Mouse (Mus musculus): ENCODE data around the gene Plekhs1. TPM values are rescaled to one million over a fixed set of nuclear protein-coding genes. Genes with fewer than 3 reads are reported as not detected.

Plekhs1 gene
- polyA plus RNA-seq, 1 experiment from 2014 or later = 0.18 TPM

- peaks cover 12% of the 10 kb centered on the region for H3K36me3 ChIP-seq
- H3K9me3 ChIP-seq (replicated peaks) = no peaks in the 10 kb centered on the region
- WGBS = 68% methylated on average over 9 of the region's 9 CpGs
- H3K27me3 ChIP-seq = no peaks in the 10 kb centered on the region
- no peaks in the 10 kb centered on the region for H3K4me1 ChIP-seq
- no peak overlapping the region for H3K9ac ChIP-seq
- no peak overlapping the region for H3K27ac ChIP-seq
- ATAC-seq (ENCODE audit: low FRiP score) = no peak
- no peak overlapping the region for H3K4me3 ChIP-seq
- no peak overlapping the region for H3K4me2 ChIP-seq (replicated peaks)
Observed at GRCm38 (mm10) chr19:56535064-56535463, 73.6 kb downstream of the Plekhs1 start.

DNA sequence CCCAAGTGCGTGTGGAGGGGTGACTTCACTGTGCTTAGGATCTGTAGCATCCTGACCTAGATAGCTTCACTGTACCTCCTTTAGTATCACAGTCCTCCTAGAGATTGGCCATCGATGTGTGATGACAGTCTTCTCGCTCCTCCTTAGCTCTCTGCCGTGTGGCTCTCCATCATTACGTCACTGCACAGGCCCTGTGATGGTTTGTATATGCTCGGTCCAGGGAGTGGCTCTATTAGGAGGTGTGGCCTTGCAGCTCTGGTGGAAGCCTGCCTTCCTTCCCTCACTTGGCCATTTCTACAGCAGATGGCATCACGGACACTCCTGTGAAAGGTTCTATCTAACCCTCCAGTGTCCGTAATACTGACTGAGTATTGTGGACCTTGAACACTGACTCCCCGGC is 74.3 kb downstream of the Plekhs1 start:
- H3K4me1 ChIP-seq = no peaks in the 10 kb centered on the region
- no peaks in the 10 kb centered on the region for H3K9me3 ChIP-seq (replicated peaks)
- 92% methylated on average over 9 of the region's 9 CpGs for WGBS
- no peak for ATAC-seq (ENCODE audit: low FRiP score)
- H3K36me3 ChIP-seq = peaks cover 12% of the 10 kb centered on the region
- no peak overlapping the region for H3K4me3 ChIP-seq
- no peak overlapping the region for H3K9ac ChIP-seq
- no peak overlapping the region for H3K4me2 ChIP-seq (replicated peaks)
- H3K27ac ChIP-seq = no peak overlapping the region
- H3K27me3 ChIP-seq = no peaks in the 10 kb centered on the region

Other genes with a start within 250 kb of the Plekhs1 start
- 0.08 TPM in 1 of 2 replicates, not detected in the other for gene Habp2, start 174.5 kb upstream of the Plekhs1 start, polyA plus RNA-seq (2016; fragmentation: Nextera tagmentation; extraction: Ambion mirVana)
- 0.21 and 0.28 TPM in 2 replicates for gene Nrap, start 71.6 kb upstream of the Plekhs1 start, polyA plus RNA-seq (2016; fragmentation: Nextera tagmentation; extraction: Ambion mirVana)
- gene Casp7, start 64.5 kb upstream of the Plekhs1 start, polyA plus RNA-seq (2016; fragmentation: Nextera tagmentation; extraction: Ambion mirVana) = 16.7 and 20.1 TPM in 2 replicates
- gene Dclre1a, start 86.6 kb downstream of the Plekhs1 start, polyA plus RNA-seq (2016; fragmentation: Nextera tagmentation; extraction: Ambion mirVana) = 16.7 and 19.7 TPM in 2 replicates
- gene Nhlrc2, start 86.6 kb downstream of the Plekhs1 start, polyA plus RNA-seq (2016; fragmentation: Nextera tagmentation; extraction: Ambion mirVana) = 13.3 and 15.0 TPM in 2 replicates

Measured in hindbrain, embryonic 12.5 days (tissue).